Mouse (Mus musculus): ENCODE measurements around the gene Fam168a. TPM values are rescaled to one million over a fixed set of nuclear protein-coding genes. Genes with fewer than 3 reads are reported as not detected.

Gene Fam168a
- polyA plus RNA-seq, 1 experiment from 2014 or later: 32.6 TPM

- WGBS: 63% methylated on average over 7 of the region's 7 CpGs
- H3K36me3 ChIP-seq (replicated peaks; ENCODE audit: control insufficient read depth, insufficient read depth, low read depth, low read length): no peaks in the 10 kb centered on the region
- H3K4me3 ChIP-seq (ENCODE audit: low read depth, low read length): no peak overlapping the region
- H3K9me3 ChIP-seq (replicated peaks; ENCODE audit: control insufficient read depth, low read length): no peaks in the 10 kb centered on the region
- DNase-seq (ENCODE audit: low spot score) (no peak), ATAC-seq (replicated peaks; ENCODE audit: insufficient number of reproducible peaks, low FRiP score, low TSS enrichment, low read depth) (no peak)
- H3K27me3 ChIP-seq (ENCODE audit: control insufficient read depth, insufficient read depth, low read length): no peaks in the 10 kb centered on the region
- H3K27ac ChIP-seq (replicated peaks; ENCODE audit: low read depth, low read length): no peak overlapping the region
- no peak overlapping the region for H3K9ac ChIP-seq (replicated peaks; ENCODE audit: low read length)
- H3K4me2 ChIP-seq (ENCODE audit: low read depth, low read length): no peak overlapping the region
- H3K4me1 ChIP-seq (ENCODE audit: control insufficient read depth, insufficient read depth, low read length): no peaks in the 10 kb centered on the region
These were observed 33.0 kb upstream of the Fam168a start for GRCm38 (mm10) chr7:100673452-100673851.

DNA sequence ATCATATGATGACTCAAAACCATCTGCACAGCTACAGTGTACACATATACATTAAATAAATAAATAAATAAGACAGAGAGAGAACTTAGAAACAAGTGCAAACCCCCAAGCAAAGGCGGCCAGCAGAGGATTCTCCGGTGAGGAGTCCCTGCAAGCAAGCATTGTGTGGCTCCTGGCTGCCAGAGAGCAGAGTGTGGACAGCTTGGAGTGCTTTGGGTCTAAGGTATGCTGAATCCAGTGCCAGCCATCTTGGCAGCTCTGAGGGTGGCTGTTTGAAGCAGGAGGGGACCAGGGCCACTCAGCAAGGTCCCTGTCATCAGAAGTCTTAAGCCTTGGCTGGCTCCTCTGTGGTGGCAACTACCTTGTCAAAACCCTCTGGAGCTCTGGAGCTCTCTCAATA is 31.5 kb upstream of the Fam168a start:
- WGBS: 85% methylated on average over 2 of the region's 2 CpGs
- no peak overlapping the region for H3K9ac ChIP-seq (replicated peaks; ENCODE audit: low read length)
- H3K9me3 ChIP-seq (replicated peaks; ENCODE audit: control insufficient read depth, low read length): no peaks in the 10 kb centered on the region
- H3K4me3 ChIP-seq (ENCODE audit: low read depth, low read length): no peak overlapping the region
- ATAC-seq (replicated peaks; ENCODE audit: insufficient number of reproducible peaks, low FRiP score, low TSS enrichment, low read depth) (no peak), DNase-seq (ENCODE audit: low spot score) (no peak)
- H3K4me1 ChIP-seq (ENCODE audit: control insufficient read depth, insufficient read depth, low read length): no peaks in the 10 kb centered on the region
- H3K27ac ChIP-seq (replicated peaks; ENCODE audit: low read depth, low read length): no peak overlapping the region
- no peaks in the 10 kb centered on the region for H3K27me3 ChIP-seq (ENCODE audit: control insufficient read depth, insufficient read depth, low read length)
- no peaks in the 10 kb centered on the region for H3K36me3 ChIP-seq (replicated peaks; ENCODE audit: control insufficient read depth, insufficient read depth, low read depth, low read length)
- no peak overlapping the region for H3K4me2 ChIP-seq (ENCODE audit: low read depth, low read length)

GRCm38 (mm10) chr7:100678052-100678451 is 28.4 kb upstream of the Fam168a start:
- Histone ChIP-seq H3K4me1 (ENCODE audit: control insufficient read depth, insufficient read depth, low read length) (no peaks in the 10 kb centered on the region), H3K9me3 (replicated peaks; ENCODE audit: control insufficient read depth, low read length) (no peaks in the 10 kb centered on the region), H3K36me3 (replicated peaks; ENCODE audit: control insufficient read depth, insufficient read depth, low read depth, low read length) (no peaks in the 10 kb centered on the region), H3K9ac (replicated peaks; ENCODE audit: low read length) (no peak overlapping the region), H3K27ac (replicated peaks; ENCODE audit: low read depth, low read length) (no peak overlapping the region), H3K27me3 (ENCODE audit: control insufficient read depth, insufficient read depth, low read length) (no peaks in the 10 kb centered on the region), H3K4me3 (ENCODE audit: low read depth, low read length) (no peak overlapping the region), H3K4me2 (ENCODE audit: low read depth, low read length) (no peak overlapping the region)
- WGBS: 85% methylated on average over 5 of the region's 5 CpGs
- ATAC-seq (replicated peaks; ENCODE audit: insufficient number of reproducible peaks, low FRiP score, low TSS enrichment, low read depth): no peak
- no peak for DNase-seq (ENCODE audit: low spot score)

- Histone ChIP-seq H3K36me3 (replicated peaks; ENCODE audit: control insufficient read depth, insufficient read depth, low read depth, low read length) (no peaks in the 10 kb centered on the region), H3K4me3 (ENCODE audit: low read depth, low read length) (no peak overlapping the region), H3K4me2 (ENCODE audit: low read depth, low read length) (no peak overlapping the region), H3K27ac (replicated peaks; ENCODE audit: low read depth, low read length) (no peak overlapping the region), H3K9me3 (replicated peaks; ENCODE audit: control insufficient read depth, low read length) (no peaks in the 10 kb centered on the region), H3K27me3 (ENCODE audit: control insufficient read depth, insufficient read depth, low read length) (no peaks in the 10 kb centered on the region), H3K9ac (replicated peaks; ENCODE audit: low read length) (no peak overlapping the region), H3K4me1 (ENCODE audit: control insufficient read depth, insufficient read depth, low read length) (no peaks in the 10 kb centered on the region)
- DNase-seq (ENCODE audit: low spot score) (no peak), ATAC-seq (replicated peaks; ENCODE audit: insufficient number of reproducible peaks, low FRiP score, low TSS enrichment, low read depth) (no peak)
- WGBS: 65% methylated on average over 15 of the region's 15 CpGs
These were observed 27.2 kb upstream of the Fam168a start for GRCm38 (mm10) chr7:100678948-100679880.

DNA sequence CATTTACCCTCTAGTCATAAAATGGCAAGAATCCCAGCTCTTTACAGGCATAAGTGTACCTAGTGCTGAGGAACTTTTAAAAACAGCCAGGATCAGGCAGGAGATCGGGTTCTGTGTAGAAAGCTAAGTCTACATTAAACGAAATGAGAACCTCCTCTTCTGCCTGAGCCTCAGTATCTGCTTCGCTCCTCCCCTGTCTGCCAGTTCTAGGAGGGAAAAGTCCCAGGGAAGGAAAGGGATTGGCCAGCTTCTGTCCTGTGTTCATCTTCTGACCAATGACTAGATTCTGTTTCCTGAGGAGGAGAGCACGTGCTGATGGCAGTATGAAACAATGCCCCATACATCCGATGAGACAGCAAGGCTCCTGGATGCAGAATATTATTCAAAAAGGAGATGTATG is 25.3 kb upstream of the Fam168a start:
- Histone ChIP-seq H3K4me1 (ENCODE audit: control insufficient read depth, insufficient read depth, low read length) (no peaks in the 10 kb centered on the region), H3K9ac (replicated peaks; ENCODE audit: low read length) (no peak overlapping the region), H3K36me3 (replicated peaks; ENCODE audit: control insufficient read depth, insufficient read depth, low read depth, low read length) (no peaks in the 10 kb centered on the region), H3K4me2 (ENCODE audit: low read depth, low read length) (no peak overlapping the region), H3K27ac (replicated peaks; ENCODE audit: low read depth, low read length) (no peak overlapping the region), H3K4me3 (ENCODE audit: low read depth, low read length) (no peak overlapping the region), H3K9me3 (replicated peaks; ENCODE audit: control insufficient read depth, low read length) (no peaks in the 10 kb centered on the region), H3K27me3 (ENCODE audit: control insufficient read depth, insufficient read depth, low read length) (no peaks in the 10 kb centered on the region)
- DNase-seq (ENCODE audit: low spot score) (no peak), ATAC-seq (replicated peaks; ENCODE audit: insufficient number of reproducible peaks, low FRiP score, low TSS enrichment, low read depth) (no peak)
- WGBS: 57% methylated on average over 5 of the region's 5 CpGs

DNA sequence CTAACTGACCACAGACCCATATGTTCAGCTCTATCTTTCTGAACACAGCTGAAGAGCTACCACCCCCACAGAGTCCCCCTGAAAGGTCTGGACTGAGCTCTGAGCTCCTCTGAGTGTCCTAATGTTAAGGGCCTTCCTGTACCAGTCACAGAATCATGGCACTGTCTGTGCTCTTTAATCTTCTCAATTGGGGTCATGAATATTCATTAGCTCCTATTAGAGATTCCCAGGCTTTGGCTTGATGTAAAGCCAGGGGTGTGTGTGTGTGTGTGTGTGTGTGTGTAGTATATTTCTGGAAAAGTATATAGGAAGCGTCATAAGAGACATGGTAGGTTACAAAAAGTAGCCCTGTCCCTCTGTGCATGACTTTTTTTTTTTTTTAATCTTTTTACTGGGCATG is 23.2 kb upstream of the Fam168a start:
- Histone ChIP-seq H3K4me1 (ENCODE audit: control insufficient read depth, insufficient read depth, low read length) (no peaks in the 10 kb centered on the region), H3K36me3 (replicated peaks; ENCODE audit: control insufficient read depth, insufficient read depth, low read depth, low read length) (no peaks in the 10 kb centered on the region), H3K9ac (replicated peaks; ENCODE audit: low read length) (no peak overlapping the region), H3K9me3 (replicated peaks; ENCODE audit: control insufficient read depth, low read length) (no peaks in the 10 kb centered on the region), H3K27me3 (ENCODE audit: control insufficient read depth, insufficient read depth, low read length) (no peaks in the 10 kb centered on the region), H3K4me3 (ENCODE audit: low read depth, low read length) (no peak overlapping the region), H3K4me2 (ENCODE audit: low read depth, low read length) (no peak overlapping the region), H3K27ac (replicated peaks; ENCODE audit: low read depth, low read length) (no peak overlapping the region)
- 86% methylated on average over 1 of the region's 1 CpGs for WGBS
- DNase-seq (ENCODE audit: low spot score): no peak
- ATAC-seq (replicated peaks; ENCODE audit: insufficient number of reproducible peaks, low FRiP score, low TSS enrichment, low read depth): no peak

DNA sequence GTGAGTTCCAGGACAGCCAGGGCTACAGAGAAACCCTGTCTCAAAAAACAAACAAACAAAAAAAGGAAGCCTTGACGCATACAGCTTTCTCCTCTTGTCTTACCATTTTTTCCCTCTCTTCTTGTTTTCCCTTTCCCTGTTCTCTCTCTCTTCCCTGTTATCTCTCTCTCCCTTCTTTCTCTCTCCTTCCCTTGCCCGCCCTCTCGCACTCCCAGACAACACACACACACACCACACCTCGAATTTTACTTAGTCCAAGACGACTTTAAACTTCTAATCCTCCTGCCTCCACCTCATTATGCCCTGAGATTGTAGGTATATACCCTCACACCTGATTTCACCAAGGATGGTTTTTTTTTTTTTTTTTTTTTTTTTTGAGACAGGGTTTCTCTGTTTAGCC is 22.4 kb upstream of the Fam168a start:
- Histone ChIP-seq H3K36me3 (replicated peaks; ENCODE audit: control insufficient read depth, insufficient read depth, low read depth, low read length) (no peaks in the 10 kb centered on the region), H3K27me3 (ENCODE audit: control insufficient read depth, insufficient read depth, low read length) (no peaks in the 10 kb centered on the region), H3K9me3 (replicated peaks; ENCODE audit: control insufficient read depth, low read length) (no peaks in the 10 kb centered on the region), H3K9ac (replicated peaks; ENCODE audit: low read length) (no peak overlapping the region), H3K27ac (replicated peaks; ENCODE audit: low read depth, low read length) (no peak overlapping the region), H3K4me1 (ENCODE audit: control insufficient read depth, insufficient read depth, low read length) (no peaks in the 10 kb centered on the region), H3K4me2 (ENCODE audit: low read depth, low read length) (no peak overlapping the region), H3K4me3 (ENCODE audit: low read depth, low read length) (no peak overlapping the region)
- 68% methylated on average over 5 of the region's 5 CpGs for WGBS
- ATAC-seq (replicated peaks; ENCODE audit: insufficient number of reproducible peaks, low FRiP score, low TSS enrichment, low read depth) (no peak), DNase-seq (ENCODE audit: low spot score) (no peak)

DNA sequence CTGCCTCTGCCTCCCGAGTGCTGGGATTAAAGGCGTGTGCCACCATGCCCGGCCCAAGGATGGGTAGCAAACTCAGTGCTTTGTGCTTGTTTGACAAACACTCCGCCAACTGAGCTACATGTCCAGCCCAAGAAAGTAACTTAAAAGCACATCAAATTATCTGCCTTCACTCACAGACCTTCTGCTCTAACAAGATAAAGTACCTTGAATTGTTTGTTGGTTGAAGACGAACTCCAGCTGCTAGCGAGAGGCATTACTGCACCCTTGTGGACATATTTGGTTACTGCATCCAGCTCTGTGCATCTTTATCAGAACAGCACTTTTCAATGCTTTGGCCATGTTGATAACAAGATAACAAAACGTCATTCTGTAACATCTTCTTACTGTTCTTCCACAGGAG is 21.9 kb upstream of the Fam168a start:
- no peaks in the 10 kb centered on the region for H3K9me3 ChIP-seq (replicated peaks; ENCODE audit: control insufficient read depth, low read length)

More for the DNA sequence above, 21.9 kb upstream of the Fam168a start:
- DNase-seq (ENCODE audit: low spot score) (peak; percentile 79), ATAC-seq (replicated peaks; ENCODE audit: insufficient number of reproducible peaks, low FRiP score, low TSS enrichment, low read depth) (no peak)
- Histone ChIP-seq H3K4me2 (ENCODE audit: low read depth, low read length) (no peak overlapping the region), H3K27ac (replicated peaks; ENCODE audit: low read depth, low read length) (no peak overlapping the region), H3K27me3 (ENCODE audit: control insufficient read depth, insufficient read depth, low read length) (no peaks in the 10 kb centered on the region), H3K4me3 (ENCODE audit: low read depth, low read length) (no peak overlapping the region), H3K36me3 (replicated peaks; ENCODE audit: control insufficient read depth, insufficient read depth, low read depth, low read length) (no peaks in the 10 kb centered on the region), H3K9ac (replicated peaks; ENCODE audit: low read length) (no peak overlapping the region), H3K4me1 (ENCODE audit: control insufficient read depth, insufficient read depth, low read length) (no peaks in the 10 kb centered on the region)
- WGBS: 55% methylated on average over 7 of the region's 7 CpGs
